Mouse (Mus musculus): ENCODE results near the gene Vmn2r14. TPM values are rescaled to one million over a fixed set of nuclear protein-coding genes. Genes with fewer than 3 reads are reported as not detected.
"Not testable (repeated sequence)": the region's sequence is repeated elsewhere in the genome, so short reads cannot be mapped to it uniquely, and the experiment has no call there.

Gene Vmn2r14
- not detected in 2 replicates for polyA plus RNA-seq (2015; fragmentation: Nextera tagmentation; extraction: Ambion mirVana)

DNA sequence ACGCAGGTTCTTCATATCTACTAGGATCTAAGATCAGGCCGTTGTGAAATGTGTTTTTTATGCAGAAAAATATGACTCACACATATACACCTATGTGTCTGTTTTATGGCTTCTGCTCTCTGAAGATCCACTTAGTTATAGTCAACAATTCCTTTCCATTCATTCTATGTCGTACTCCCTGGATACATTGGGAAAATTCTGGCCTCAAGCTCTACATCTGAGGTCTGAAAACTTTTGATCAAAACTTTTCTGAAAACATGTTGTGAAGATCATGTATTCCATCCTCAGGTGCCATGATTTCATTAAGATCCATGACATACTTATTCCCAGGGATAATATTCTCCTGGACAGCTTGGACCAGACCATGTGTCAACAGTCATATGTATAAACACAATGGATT, at the start of gene Vmn2r14:
Gene Vmn2r14 (minus strand): TSS at position 101 of the 400 bp plus-strand sequence.
- Histone ChIP-seq H3K9ac (ENCODE audit: low read length) (no peak within 1 kb of the TSS), H3K4me2 (ENCODE audit: low read depth, low read length) (no peak within 1 kb of the TSS), H3K4me1 (ENCODE audit: control insufficient read depth, insufficient read depth, low read length) (no peaks in the 10 kb centered on the region), H3K27me3 (ENCODE audit: control insufficient read depth, insufficient read depth, low read length) (no peaks in the 10 kb centered on the region), H3K9me3 (replicated peaks; ENCODE audit: control insufficient read depth, low read length) (no peaks in the 10 kb centered on the region), H3K27ac (ENCODE audit: low read length) (no peak within 1 kb of the TSS), H3K4me3 (replicated peaks; ENCODE audit: low read length) (no peak within 1 kb of the TSS), H3K36me3 (ENCODE audit: control insufficient read depth, insufficient read depth, low read length) (no peaks in the 10 kb centered on the region)
- WGBS: 63% methylated on average over 3 of the region's 3 CpGs
- no peak for ATAC-seq (ENCODE audit: insufficient read depth, low FRiP score)

GRCm38 (mm10) chr5:109192099-109192498, 32.4 kb downstream of the Vmn2r14 start, which contains the start of gene Vmn2r13:
Gene Vmn2r13, minus strand, starts transcription at chr5:109192199.
- ATAC-seq (ENCODE audit: insufficient read depth, low FRiP score): not testable (repeated sequence)
- WGBS: 49% methylated on average over 2 of the region's 2 CpGs

GRCm38 (mm10) chr5:109166851-109167250, 57.7 kb downstream of the Vmn2r14 start:
- 83% methylated on average over 4 of the region's 4 CpGs for WGBS
- H3K36me3 ChIP-seq (ENCODE audit: control insufficient read depth, insufficient read depth, low read length); H3K4me1 ChIP-seq (ENCODE audit: control insufficient read depth, insufficient read depth, low read length); H3K4me3 ChIP-seq (replicated peaks; ENCODE audit: low read length); ATAC-seq (ENCODE audit: insufficient read depth, low FRiP score); H3K4me2 ChIP-seq (ENCODE audit: low read depth, low read length); H3K27ac ChIP-seq (ENCODE audit: low read length); H3K27me3 ChIP-seq (ENCODE audit: control insufficient read depth, insufficient read depth, low read length); H3K9ac ChIP-seq (ENCODE audit: low read length); H3K9me3 ChIP-seq (replicated peaks; ENCODE audit: control insufficient read depth, low read length): not testable (repeated sequence)

More at GRCm38 (mm10) chr5:109192099-109192498, 32.4 kb downstream of the Vmn2r14 start, which contains the start of gene Vmn2r13:
- H3K4me1 ChIP-seq (ENCODE audit: control insufficient read depth, insufficient read depth, low read length); H3K9ac ChIP-seq (ENCODE audit: low read length); H3K27me3 ChIP-seq (ENCODE audit: control insufficient read depth, insufficient read depth, low read length); H3K4me2 ChIP-seq (ENCODE audit: low read depth, low read length); H3K4me3 ChIP-seq (replicated peaks; ENCODE audit: low read length); H3K27ac ChIP-seq (ENCODE audit: low read length); H3K36me3 ChIP-seq (ENCODE audit: control insufficient read depth, insufficient read depth, low read length); H3K9me3 ChIP-seq (replicated peaks; ENCODE audit: control insufficient read depth, low read length): not testable (repeated sequence)

Other genes starting within 250 kb of the Vmn2r14 start
- not detected in 2 replicates for gene Vmn2r10, start 218.2 kb downstream of the Vmn2r14 start, polyA plus RNA-seq (2015; fragmentation: Nextera tagmentation; extraction: Ambion mirVana)
- not detected in 2 replicates for gene Vmn2r11, start 165.1 kb downstream of the Vmn2r14 start, polyA plus RNA-seq (2015; fragmentation: Nextera tagmentation; extraction: Ambion mirVana)
- gene Vmn2r12, start 126.8 kb downstream of the Vmn2r14 start, polyA plus RNA-seq (2015; fragmentation: Nextera tagmentation; extraction: Ambion mirVana): not detected in 2 replicates
- not detected in 2 replicates for gene Vmn2r13, start 32.5 kb downstream of the Vmn2r14 start, polyA plus RNA-seq (2015; fragmentation: Nextera tagmentation; extraction: Ambion mirVana)
- not detected in 2 replicates for gene Vmn2r15, start 72.9 kb upstream of the Vmn2r14 start, polyA plus RNA-seq (2015; fragmentation: Nextera tagmentation; extraction: Ambion mirVana)
- not detected in 2 replicates for gene Vmn2r16, start 105.5 kb upstream of the Vmn2r14 start, polyA plus RNA-seq (2015; fragmentation: Nextera tagmentation; extraction: Ambion mirVana)
- not detected in 2 replicates for gene Vmn2r17, start 195.0 kb upstream of the Vmn2r14 start, polyA plus RNA-seq (2015; fragmentation: Nextera tagmentation; extraction: Ambion mirVana)